Mouse (Mus musculus) thymus, postnatal 36 days (tissue): ENCODE results near the gene Tmco5.

Source experiments
- DNase-seq, 2 experiments: peaks; one replicate each; pipeline ENCODE4 v3.0.0; 2022; ENCODE audit warnings: mixed read lengths in 2 of 2

Gene Tmco5

DNA sequence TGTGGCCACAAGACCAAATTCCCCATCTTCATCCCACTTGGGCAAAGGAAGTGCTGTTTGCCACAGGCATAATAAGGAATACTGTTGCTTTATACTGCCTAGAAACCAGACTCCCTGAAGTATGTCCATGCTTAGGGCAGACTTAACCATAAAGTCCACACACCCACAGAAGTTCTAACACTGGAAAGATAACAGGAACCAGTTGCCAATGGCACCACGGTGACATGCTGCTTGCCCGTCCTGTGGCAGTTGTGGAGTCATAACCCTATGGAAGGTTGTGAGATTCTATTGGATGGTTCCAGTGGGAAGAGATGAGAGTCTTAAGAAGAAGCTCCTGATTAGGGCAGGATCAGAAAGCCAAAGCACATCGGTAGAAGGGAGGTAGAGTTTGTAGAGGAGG lies at the start of gene Tmco5:
Tmco5 (plus strand) TSS at position 301 of the 400 bp plus-strand sequence.
- DNase-seq, result no peak

DNA sequence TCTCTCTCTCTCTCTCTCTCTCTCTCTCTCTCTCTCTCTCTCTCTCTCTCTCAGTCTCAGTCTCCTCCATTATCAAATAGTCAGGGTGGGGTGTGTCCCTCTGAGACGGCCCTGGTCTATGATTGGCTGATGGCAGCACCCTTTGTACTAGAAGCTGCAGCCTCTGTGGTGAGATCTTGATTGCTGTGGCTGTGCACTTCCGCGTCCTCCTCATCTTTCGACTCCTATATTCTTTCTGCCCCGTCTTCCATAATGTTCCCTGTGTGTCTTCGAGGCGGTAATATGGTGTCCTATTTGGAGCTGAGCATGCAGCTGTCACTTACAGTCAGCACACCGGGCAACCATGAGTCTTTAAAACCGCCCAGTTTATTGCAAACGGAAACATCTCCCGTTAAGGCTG lies 46.6 kb upstream of the Tmco5 start:
- DNase-seq, result no peak

DNA sequence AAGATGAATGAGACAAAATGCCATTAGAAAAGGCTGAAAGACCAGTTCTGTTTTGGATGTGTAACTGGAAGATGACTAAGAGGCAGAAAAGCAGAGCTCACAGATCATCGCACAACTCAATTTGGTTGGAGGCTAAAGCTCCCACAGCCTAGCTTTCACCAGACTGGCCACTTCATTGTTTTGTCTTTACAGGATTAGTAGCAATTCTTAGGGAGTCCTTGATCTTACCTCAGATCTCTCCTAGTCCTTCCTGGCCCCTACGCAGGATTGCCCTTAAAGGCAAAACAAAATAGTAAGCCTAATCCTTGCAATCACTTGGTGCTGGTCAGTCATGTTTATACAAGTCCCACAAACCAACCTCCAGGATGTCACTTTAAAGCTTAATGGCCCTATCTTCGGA lies 40.7 kb upstream of the Tmco5 start:
- DNase-seq, result no peak

DNA sequence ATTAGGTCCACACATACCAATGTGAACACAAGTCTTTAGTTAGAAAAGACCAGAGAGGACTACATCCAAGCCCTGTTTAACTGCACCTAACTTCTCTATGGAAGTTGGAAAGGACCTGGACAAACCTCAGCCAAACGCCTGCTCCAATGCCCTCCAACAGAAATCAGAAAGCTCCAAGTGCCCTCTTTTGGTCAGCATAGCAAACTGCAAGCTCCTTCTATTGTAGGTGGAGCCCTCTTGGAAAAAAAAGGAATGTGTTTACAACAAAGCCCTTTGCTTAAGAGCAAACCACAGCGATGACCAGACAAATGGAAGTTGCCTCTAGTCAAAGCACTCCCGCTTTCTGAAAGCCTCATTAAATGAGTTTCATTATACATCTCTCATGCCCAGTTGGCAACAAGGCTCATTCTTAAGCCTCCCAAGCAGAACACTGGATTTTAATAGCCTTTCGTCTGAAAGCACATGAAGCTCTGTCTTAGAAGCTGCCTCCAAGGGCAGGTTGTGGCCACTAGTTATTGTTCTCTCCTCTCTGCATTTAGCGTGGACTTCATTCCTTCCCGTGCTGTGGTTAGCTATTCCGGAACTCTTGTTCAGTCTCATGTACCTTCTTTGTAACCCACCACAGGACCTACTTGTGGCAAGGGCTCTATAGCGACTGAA lies 39.8 kb upstream of the Tmco5 start:
- DNase-seq, result no peak

DNA sequence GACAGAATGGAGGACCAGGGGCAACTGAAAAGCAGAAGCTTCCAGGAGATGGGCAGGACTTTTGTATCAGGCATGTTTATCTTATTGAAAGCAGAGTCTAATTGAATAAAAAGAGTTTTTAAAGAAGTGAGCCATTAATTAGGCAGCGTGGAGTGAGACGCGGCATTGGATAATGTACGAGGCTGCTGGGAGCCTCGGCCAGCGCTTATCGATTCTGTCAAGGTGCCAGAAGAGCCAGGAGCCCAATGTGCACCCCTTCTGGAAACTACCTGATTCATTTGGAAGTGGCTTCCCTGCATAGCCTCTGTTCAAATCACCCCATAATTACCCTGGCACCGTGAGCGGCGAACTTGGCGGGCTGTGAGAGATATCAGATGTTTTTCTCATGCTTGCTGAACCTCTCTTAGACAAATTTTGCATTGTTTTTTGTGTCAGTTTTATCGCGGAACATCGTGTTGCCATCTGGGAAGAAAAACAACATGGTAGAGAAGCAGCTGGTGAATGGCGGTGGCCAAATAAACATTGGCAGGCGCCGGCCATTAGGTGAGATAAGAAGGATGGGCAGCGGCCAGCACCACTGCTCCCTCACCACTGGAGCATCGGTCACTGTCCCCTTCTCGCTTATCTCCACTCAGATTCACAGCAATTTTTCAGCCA lies 28.4 kb upstream of the Tmco5 start:
- DNase-seq, result no peak

DNA sequence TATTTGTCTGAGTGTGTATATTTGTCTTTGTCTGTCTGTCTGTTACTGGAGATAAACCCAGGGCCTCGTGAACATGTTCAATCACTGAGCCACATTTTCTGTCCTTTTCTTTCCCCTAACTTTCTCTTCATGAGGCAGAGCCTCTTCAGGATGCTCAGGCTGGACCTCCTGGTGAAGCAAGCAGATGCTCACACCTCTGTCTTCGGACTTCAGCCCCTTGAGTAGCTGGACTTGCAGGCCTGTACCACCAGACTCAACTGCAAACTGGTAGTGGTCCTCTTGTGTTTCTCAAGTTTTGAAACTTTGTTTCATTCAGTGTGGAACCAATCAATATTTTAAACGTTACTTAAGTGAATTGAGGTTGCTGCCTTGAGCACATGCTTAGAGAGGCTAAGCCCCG lies 27.1 kb upstream of the Tmco5 start:
- no peak for DNase-seq

DNA sequence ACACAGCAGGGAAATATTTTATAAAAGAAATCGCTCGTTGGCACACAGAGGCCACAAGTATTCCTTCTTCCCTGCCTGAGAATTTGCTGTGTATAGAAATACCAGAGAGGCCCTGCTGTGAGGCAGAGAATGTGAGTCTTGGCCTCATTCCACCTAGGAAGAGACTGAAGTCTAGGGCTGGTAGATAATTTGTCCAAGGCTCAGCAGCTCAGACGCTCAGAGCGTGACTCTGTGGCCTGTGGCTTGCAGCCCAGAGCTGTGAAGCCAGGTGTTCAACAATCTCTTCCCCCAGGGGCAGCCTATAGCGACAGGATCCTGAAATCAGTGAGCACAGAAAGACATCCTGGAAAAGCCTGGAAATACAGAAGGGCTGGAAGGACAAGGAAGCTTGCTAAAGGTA lies 26.2 kb upstream of the Tmco5 start:
- DNase-seq, result no peak

DNA sequence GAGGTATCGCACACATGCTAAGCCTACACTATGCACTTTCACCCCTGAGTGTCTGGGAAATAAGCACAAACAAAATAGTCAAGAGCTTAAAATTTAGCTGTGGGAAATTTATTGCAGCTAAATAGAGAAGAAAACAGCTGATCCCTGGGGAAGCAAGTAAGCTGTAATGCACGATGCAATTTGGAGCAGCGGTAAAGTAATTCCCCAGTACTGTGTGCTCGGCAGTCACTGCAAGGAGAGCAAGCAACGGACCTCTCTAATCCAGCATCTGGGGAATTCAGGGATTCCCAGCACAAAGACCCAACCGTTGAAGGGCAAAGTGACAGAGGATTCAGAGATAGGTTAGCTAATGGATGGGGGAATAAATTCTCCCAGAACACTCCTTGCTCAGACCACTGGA lies 19.8 kb upstream of the Tmco5 start:
- no peak for DNase-seq

DNA sequence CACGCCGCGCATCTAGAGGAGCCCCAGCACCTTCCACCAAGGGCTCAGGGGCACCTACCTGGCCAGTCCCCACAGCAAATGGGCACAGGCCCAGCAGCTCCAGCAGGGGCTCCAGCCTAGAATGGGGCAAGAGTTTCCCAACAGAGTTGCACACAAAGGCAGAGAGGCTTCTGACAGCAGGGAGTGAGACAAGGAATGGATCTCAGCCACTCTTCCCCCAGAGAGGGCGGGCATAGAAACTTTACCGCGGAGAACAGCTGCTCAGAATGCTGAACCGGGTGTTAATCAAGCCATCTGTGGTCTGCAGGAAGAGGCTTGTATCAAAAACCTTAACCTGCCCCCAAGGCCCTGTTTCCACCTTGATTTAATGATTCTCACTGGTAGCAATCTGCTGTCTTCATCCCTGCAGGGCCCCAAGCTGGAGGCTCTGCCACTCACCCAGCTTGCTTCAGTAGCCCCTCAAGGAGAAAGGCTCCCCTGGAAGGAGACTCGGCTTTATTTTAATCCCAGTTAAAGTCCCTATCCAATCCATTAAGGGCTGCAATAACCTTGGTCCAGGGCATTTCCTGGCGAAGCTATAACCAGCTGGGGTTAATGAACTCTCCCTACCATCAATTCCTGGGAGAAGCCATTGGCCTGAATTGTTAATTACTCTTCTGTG lies 1.4 kb upstream of the Tmco5 start:
- no peak for DNase-seq

DNA sequence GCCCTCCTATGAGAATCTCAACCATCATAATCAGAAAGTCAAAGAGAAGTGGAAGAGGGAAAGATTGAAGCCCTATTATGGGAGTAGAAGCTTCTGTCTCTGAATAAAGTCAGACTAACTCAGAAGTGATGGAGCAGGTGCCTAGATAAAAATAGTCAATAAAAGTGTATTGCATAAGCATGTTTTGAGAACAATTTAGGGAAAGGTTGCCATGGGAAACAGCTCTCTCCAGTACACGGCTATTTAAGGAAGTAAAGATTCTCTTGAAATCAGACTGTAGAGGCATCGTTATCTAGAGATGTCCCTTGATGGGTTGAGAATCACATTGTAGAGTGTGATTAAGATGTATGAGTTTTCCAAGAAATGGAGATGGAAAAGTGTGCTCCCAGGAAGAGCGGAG lies 1.2 kb downstream of the Tmco5 start:
- no peak for DNase-seq

DNA sequence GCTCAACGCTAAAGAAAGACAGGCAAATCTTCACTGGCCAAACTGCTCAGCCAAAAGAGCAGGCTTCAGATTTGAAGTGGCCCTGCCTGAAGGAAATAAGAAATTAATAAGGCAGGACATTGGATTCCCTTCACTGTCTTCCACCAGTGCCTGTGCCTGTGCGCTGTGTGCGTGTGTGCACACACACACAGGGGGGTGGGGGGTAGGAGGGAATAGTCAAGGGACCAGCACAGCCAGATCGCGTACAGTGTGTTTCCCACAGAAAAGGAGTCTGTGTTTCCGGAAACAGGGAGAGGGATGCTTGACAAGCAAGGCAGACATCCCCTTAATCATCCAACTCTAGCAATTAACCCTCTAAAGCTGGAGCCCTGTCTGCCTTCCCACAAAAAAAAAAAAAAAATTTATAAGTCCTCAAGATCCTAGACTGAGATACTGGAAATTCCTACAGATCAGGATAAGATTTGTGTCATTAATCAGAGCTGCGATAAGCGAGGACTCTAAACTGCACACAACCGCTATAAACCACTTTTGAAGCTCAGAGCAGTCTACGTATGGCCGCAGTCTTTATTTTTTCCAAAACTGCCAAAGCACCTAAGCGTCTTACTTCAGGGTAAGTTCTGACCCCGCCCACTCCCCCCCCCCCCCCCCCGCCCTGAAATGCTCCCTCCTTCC lies 15.0 kb downstream of the Tmco5 start:
- no peak for DNase-seq

DNA sequence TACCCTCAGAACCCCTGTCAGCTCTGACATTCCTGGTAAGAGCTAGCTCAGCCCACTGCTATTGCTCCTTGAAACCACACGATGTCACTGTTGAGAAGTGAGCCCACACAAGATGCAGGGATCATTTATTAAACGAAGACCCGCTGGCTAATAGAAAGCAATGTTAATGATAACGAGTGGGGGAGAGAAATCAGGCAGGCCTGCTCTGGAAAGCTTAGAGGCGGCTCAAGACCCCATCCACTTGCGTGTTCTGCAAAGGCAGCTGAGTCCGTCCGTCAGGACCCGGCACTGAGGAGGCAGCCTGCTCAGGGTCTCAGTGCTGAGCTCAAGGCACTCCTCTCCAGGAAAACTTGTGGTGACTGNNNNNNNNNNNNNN lies 15.5 kb downstream of the Tmco5 start:
- DNase-seq, result no peak

DNA sequence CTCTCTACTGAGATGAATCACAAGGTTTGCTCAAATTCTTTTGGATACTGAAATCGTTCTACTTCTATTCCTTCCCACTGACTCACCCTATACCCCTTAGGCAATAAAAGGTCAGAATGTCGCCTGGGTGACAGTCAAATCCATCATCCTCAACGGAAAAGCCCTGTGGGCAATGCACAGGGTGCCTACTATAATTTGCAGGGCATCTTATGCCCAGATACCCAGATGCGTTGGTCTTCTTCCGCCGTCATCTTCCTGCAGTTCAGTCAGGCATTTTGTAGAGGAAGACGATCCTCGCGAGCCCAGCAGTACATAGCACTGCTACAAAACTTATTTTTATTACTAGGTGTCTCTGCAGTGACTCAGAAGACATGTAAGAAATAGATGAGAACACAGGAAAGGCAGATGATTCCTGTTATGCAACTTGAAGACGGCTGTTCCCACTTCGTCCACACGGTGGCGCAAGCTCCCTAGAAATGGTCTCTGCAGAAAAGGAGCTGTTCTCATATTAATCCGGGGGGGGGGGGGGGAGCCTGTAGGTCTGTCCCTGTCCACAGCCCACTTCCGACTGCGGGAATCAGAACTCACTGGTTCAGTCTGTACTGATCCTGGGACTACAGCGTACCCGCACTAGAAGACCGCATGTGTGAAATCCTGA lies 21.3 kb downstream of the Tmco5 start:
- DNase-seq, result peak; percentile 62 to 78

DNA sequence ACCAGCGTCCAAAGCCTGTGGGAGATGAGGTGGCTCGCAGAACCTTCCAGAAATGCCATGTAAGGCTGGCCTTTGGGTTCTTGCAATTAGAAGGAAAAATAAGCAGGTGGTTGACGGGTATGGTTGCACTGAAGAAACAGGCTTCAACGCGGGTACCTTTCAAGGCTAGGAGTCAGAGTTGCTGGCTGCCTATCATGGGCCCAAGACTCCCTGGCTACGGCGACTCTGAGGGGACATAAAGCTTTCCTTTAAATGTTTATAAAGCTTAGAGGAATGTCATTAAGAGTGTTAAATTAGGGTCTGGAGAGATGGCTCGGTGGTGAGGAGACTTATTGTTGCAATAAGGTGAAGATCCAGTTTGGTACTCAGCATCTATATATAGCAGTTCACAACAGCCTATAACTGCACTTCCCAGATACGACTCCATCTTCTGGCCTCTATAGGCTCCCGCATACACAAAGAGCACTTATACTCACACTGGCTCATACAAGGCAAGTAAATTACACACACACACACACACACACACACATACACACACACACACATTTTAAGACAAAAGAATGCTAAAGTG lies 21.9 kb downstream of the Tmco5 start:
- DNase-seq, result no peak

DNA sequence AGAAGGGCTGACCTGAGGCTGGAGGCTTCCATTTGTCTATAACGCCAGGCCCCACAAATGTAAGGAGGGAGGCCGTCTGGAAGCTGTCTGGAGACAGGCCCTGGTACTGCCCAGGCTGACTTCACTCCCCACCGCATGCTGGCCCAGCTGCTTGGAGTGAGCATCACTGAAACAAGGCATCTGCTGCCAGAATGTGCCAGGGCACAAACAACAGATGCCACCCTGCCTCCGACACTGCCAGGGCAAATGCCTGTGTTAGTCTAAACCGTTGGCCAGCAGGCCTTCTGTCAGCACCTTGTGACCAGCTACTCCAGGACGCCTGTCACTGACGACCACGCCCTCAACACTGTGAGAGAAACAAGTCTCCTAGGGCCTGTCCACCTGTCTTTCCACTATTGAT lies 29.8 kb downstream of the Tmco5 start:
- DNase-seq, result no peak

DNA sequence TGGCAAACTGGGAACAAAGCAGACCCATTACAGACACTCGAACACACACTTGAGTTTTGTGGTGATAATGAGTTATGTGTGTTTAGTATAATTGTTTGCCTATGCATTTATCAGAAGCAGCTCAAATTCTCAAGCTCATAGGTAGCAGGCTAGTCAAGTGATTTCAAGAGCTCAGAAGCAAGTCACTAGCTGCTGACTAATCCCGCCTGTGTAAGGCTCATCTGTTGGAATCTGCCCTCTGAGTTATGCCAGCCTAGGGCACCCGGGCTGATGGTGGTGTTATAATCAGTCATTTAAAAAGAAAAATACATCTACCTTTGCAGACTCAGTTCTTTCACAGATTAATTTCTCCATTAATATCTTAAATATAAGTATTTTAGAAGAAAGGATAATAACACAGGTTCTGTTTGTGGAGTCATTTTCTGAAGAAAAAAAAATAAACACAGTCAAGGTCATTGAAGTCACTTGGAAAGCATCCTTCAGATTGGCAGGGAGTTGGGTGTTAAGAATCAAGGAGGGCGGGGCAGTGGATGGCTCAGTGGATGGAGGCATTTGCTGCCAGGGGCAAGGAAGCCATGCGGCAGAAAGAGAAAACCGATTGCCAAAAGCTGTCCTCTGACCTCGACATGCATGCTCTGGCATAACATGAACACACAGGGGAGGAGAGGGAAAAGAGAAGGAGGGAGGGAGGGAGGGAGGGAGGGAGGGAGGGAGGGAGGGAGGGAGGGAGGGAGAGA lies 34.0 kb downstream of the Tmco5 start:
- DNase-seq, result no peak

DNA sequence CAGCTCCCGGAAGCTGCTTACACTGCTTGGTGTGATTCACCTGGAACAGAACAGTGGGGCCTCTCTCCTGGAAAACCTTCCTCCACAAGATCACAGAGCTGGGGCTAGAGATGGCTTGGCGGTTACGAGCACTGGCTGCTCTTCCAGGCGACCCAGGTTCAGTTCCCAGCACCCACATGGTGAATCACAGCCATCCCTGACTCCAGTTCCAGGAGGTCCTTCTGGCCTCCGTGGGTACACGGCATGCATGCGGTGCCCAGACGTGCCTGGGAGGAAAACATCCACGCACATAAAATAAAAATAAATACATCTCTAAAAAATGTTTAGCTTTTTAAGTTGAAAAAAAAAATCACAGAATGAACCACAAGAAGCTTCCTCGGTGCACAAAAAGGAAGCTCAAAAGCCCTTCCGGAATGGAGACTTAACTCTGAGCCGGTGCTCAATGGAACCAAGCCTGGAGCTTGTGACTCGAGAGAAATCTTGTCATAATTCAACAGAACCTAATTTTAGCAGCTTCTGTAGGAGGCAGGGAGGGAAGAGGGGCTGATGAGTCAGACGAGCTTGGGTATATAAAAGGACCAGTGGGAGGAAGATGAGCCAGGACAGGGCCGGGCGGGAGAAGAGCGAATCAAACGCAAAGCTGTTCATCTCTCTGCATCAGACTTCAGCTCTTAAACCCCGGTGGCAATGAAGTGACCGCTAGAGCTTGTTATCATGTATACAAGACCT lies 35.4 kb downstream of the Tmco5 start:
- no peak for DNase-seq

DNA sequence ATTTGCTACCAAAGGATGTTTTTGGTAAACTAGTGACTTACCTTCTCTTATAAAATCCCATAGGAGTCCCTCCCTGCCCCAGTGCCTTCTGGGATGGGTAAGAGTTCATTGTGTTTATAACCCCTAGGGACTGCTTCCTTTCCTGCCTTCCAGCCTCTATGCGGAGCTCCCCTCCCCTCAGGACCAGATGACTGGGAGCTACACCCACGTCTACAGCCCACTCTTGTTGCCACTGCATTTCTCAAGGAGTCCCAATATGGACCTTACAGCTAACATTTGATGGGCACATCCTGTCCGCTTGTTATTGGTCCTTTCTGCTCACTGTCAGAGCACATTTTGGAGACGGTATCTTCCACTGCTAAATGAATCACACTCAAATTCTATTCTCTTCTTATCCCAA lies 36.1 kb downstream of the Tmco5 start:
- no peak for DNase-seq

DNA sequence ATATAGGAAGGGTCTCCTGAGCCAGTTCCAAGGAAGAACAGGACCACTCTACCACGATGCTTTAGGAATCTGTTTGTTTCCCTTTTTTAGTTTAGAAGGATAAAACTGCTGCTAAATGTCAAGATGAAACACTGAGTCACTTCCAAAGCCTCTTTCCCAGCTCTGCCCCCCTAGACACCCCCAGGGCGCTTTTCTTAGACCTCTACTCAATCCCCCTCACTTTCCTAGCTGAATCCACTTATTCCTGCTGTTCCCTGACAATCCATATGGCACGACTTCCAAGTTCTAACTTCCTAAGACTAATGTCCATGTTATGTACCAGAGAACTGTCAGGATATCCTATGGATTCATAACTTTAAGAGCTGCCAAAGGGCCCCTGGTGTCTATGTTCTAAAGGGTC lies 40.1 kb downstream of the Tmco5 start:
- DNase-seq, result no peak

DNA sequence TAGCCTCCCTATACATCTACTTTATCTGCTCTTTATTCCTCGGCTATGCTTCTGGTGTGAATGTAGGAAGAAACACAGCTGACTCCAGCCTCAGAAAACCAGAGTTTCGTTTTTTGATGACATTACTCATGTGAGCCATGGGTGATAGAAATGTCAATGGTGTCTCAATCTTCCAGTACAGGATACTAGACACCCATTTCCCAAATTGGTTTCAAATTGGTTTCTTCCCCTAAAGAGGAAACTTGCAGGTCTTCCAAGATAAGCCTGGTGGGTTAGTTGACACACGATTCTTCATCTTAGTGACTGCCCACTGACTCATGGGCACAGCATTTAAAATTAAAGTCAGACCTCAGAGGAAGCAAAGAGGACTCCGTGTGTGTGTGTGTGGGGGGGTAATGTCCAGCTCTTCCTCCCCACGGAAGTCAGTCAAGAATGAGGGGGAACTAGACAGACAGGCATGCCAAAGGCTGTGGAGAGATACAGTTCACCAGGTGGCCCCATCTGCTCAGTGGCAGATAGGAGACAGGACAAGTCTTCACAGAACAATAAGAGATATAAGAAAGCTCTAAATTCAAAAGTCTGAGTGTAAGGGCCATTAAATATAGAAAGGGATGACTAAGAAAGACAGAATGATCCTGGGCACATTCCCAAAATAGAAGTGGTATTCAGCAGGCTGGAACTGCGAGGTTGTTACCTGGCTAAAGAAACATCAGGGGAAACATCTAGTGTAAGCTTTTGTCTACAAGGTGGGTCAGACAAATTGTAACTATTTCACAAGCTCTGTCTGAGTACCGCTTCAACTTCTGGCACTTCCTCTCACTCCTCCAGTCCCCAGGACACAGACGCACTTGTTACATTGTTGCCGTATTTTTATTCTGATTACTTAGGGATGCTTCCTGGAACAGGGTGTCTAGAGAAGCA lies 44.3 kb downstream of the Tmco5 start:
- DNase-seq, result no peak
